Mouse (Mus musculus) CD8-positive naive resting alpha-beta T cell, adult 2 months (primary cell): ENCODE data around the gene Dcbld2.
A peak's percentile ranks its signal among the peaks of the same experiment; 100 is the strongest.

Experiments
- DNase-seq, 2 experiments: peaks; one replicate each; pipeline ENCODE4 v3.0.0; 2022; ENCODE audit warnings: low read depth in 2 of 2, low spot score in 2 of 2

The Dcbld2 gene

GRCm38 (mm10) chr16:58481906-58482270, 73.6 kb downstream of the Dcbld2 start:
- no peak for DNase-seq

GRCm38 (mm10) chr16:58482296-58482695, 74.1 kb downstream of the Dcbld2 start:
- DNase-seq, result no peak

- no peak for DNase-seq
These were observed 79.6 kb downstream of the Dcbld2 start for GRCm38 (mm10) chr16:58487861-58488260.

- no peak for DNase-seq
These were observed 88.5 kb downstream of the Dcbld2 start for GRCm38 (mm10) chr16:58496791-58497190.

- peak in 1 of 2 experiments; percentile 14 for DNase-seq
These were observed 89.9 kb downstream of the Dcbld2 start for GRCm38 (mm10) chr16:58497886-58498713.

- no peak for DNase-seq
These were observed 90.9 kb downstream of the Dcbld2 start for GRCm38 (mm10) chr16:58499172-58499584.

- no peak for DNase-seq
These were observed 91.4 kb downstream of the Dcbld2 start for GRCm38 (mm10) chr16:58499650-58500049.

GRCm38 (mm10) chr16:58501760-58502301, 93.6 kb downstream of the Dcbld2 start:
- no peak for DNase-seq

- DNase-seq, result no peak
These were observed 94.3 kb downstream of the Dcbld2 start for GRCm38 (mm10) chr16:58502566-58502965.

GRCm38 (mm10) chr16:58504945-58505344, 96.7 kb downstream of the Dcbld2 start:
- no peak for DNase-seq

GRCm38 (mm10) chr16:58512181-58512761, 104.0 kb downstream of the Dcbld2 start:
- no peak for DNase-seq

GRCm38 (mm10) chr16:58512887-58513286, 104.6 kb downstream of the Dcbld2 start:
- no peak for DNase-seq

- no peak for DNase-seq
These were observed 105.5 kb downstream of the Dcbld2 start for GRCm38 (mm10) chr16:58513755-58514154.

GRCm38 (mm10) chr16:58514565-58514964, 106.3 kb downstream of the Dcbld2 start:
- peak; percentile 50 to 51 for DNase-seq

GRCm38 (mm10) chr16:58516161-58516560, 107.9 kb downstream of the Dcbld2 start:
- DNase-seq, result no peak

- no peak for DNase-seq
These were observed 108.9 kb downstream of the Dcbld2 start for GRCm38 (mm10) chr16:58516960-58517798.
